Mouse (Mus musculus): ENCODE measurements at regions not wholly inside any gene's neighbourhood (a gene's known extent, or its start where the extent isn't known, plus 50 kb on each side); places are given as distances from the start of the nearest gene placed in this dataset.

GRCm38 (mm10) chr12:54272226-54272625 lies 68.6 kb upstream of the Egln3 start:
- TF ChIP-seq CTCF (IDR thresholded peaks at IDR 0.05; ENCODE audit: borderline replicate concordance, insufficient read depth, low read depth, low read length) (no peak), POLR2A (IDR thresholded peaks at IDR 0.05; ENCODE audit: borderline replicate concordance, insufficient read depth, low read length) (no peak)

Data from cerebellum, adult 2 months (tissue).